Mouse (Mus musculus): ENCODE data around the gene Rapgef1.
"Not testable (repeated sequence)": the region's sequence is repeated elsewhere in the genome, so short reads cannot be mapped to it uniquely, and the experiment has no call there.

The Rapgef1 gene

GRCm38 (mm10) chr2:29739368-29739767, 119.8 kb downstream of the Rapgef1 start:
- DNase-seq (ENCODE audit: low read depth), result peak; percentile 50

- no peak for DNase-seq (ENCODE audit: low read depth)
Measured at GRCm38 (mm10) chr2:29741207-29741606, 121.7 kb downstream of the Rapgef1 start.

- no peak for DNase-seq (ENCODE audit: low read depth)
Measured at GRCm38 (mm10) chr2:29744256-29744655, 124.7 kb downstream of the Rapgef1 start.

GRCm38 (mm10) chr2:29747188-29747782, 127.8 kb downstream of the Rapgef1 start:
- DNase-seq (ENCODE audit: low read depth), result no peak

- no peak for DNase-seq (ENCODE audit: low read depth)
Measured at GRCm38 (mm10) chr2:29747852-29748251, 128.3 kb downstream of the Rapgef1 start.

- no peak for DNase-seq (ENCODE audit: low read depth)
Measured at GRCm38 (mm10) chr2:29748499-29748898, 129.0 kb downstream of the Rapgef1 start.

GRCm38 (mm10) chr2:29751497-29751896, 132.0 kb downstream of the Rapgef1 start, which contains the start of gene Gm13420:
Gene Gm13420, minus strand, starts transcription at chr2:29751685.
- DNase-seq (ENCODE audit: low read depth), result no peak

- DNase-seq (ENCODE audit: low read depth), result no peak
Measured at GRCm38 (mm10) chr2:29752397-29752796, 132.9 kb downstream of the Rapgef1 start.

- DNase-seq (ENCODE audit: low read depth), result no peak
Measured at GRCm38 (mm10) chr2:29755693-29756092, 136.2 kb downstream of the Rapgef1 start.

GRCm38 (mm10) chr2:29764831-29765230, 145.3 kb downstream of the Rapgef1 start:
- DNase-seq (ENCODE audit: low read depth), result peak; percentile 56

- DNase-seq (ENCODE audit: low read depth), result no peak
Measured at GRCm38 (mm10) chr2:29767976-29768709, 148.6 kb downstream of the Rapgef1 start.

GRCm38 (mm10) chr2:29768901-29769300, 149.4 kb downstream of the Rapgef1 start:
- no peak for DNase-seq (ENCODE audit: low read depth)

- no peak for DNase-seq (ENCODE audit: low read depth)
Measured at GRCm38 (mm10) chr2:29770162-29770561, 150.6 kb downstream of the Rapgef1 start.

GRCm38 (mm10) chr2:29771611-29772461, 152.3 kb downstream of the Rapgef1 start:
- DNase-seq (ENCODE audit: low read depth), result peak; percentile 30

- DNase-seq (ENCODE audit: low read depth), result no peak
Measured at GRCm38 (mm10) chr2:29773323-29773722, 153.8 kb downstream of the Rapgef1 start.

GRCm38 (mm10) chr2:29781256-29781655, 161.7 kb downstream of the Rapgef1 start:
- not testable (repeated sequence) for DNase-seq (ENCODE audit: low read depth)

- no peak for DNase-seq (ENCODE audit: low read depth)
Measured at GRCm38 (mm10) chr2:29784290-29784689, 164.8 kb downstream of the Rapgef1 start.

- peak; percentile 97 for DNase-seq (ENCODE audit: low read depth)
Measured at GRCm38 (mm10) chr2:29787104-29787917, 167.8 kb downstream of the Rapgef1 start, which contains the start of gene Coq4. Gene Coq4, plus strand, starts transcription at chr2:29787493.

GRCm38 (mm10) chr2:29787937-29788681, 168.6 kb downstream of the Rapgef1 start, which contains the start of gene Trub2:
Gene Trub2, minus strand, starts transcription at chr2:29788502.
- DNase-seq (ENCODE audit: low read depth), result peak; percentile 72
